ENCODE assay signal across 19 mouse cellular contexts in the genomic region with DNA sequence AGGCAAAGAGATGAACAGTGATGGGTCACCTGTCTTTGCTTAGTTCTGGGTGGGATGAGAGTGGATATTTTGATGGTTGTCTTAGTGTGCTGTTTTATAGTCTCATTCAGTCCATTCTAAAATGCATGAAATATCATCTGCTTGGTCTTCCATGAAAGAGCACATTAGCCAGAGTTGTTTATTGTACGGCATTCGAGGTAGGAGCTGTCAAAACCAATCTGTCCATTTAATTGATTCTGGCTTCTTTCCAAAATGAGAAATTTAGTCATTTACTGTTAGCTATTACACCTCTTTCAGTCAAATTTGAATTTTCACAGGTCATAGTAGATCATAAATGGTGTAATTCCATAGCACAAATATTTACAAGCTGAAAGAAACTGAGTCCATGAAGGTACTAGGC.
"Had no signal": no experiment of that assay in that cellular context is flagged by ENCODE, and none has a peak within 500 bp of the region (broad histone marks: within the 10 kb centered on the region; RNA-seq: fewer than 3 reads in every experiment).

No protein-coding gene starts in this region.

- H3K4me3 ChIP-seq: layer of hippocampus, adult 2 months; limb, embryonic 12.5 days; limb, embryonic 15.5 days; midbrain, embryonic 12.5 days; stomach, embryonic 15.5 days had no signal

- H3K9me3 ChIP-seq: limb, embryonic 12.5 days; limb, embryonic 15.5 days; stomach, embryonic 15.5 days had no signal

- H3K4me2 ChIP-seq: limb, embryonic 12.5 days; limb, embryonic 15.5 days; liver, embryonic 11.5 days; lung, embryonic 14.5 days; midbrain, embryonic 12.5 days; stomach, embryonic 15.5 days had no signal

- H3K36me3 ChIP-seq: limb, embryonic 12.5 days; limb, embryonic 15.5 days; midbrain, embryonic 12.5 days; stomach, embryonic 15.5 days had no signal

- DNase-seq: kidney, adult 9 months; kidney, postnatal 25 days; layer of hippocampus, adult 9-11 months; liver, postnatal 0 days; lung, embryonic 14.5 days; right cerebral cortex, postnatal 25 days; spleen, adult 18-20 months; thymus, postnatal 25 days had no signal

- H3K4me1 ChIP-seq: limb, embryonic 12.5 days; limb, embryonic 15.5 days; midbrain, embryonic 12.5 days; stomach, embryonic 15.5 days had no signal

- ATAC-seq: liver, postnatal 0 days; lung, postnatal 0 days; midbrain, embryonic 16.5 days had no signal

- H3K27me3 ChIP-seq: limb, embryonic 12.5 days; limb, embryonic 15.5 days; midbrain, embryonic 12.5 days; stomach, embryonic 15.5 days had no signal

- H3K27ac ChIP-seq: kidney, postnatal 0 days; layer of hippocampus, adult 2 months; limb, embryonic 12.5 days; limb, embryonic 15.5 days; liver, embryonic 14.5 days; macrophage; midbrain, embryonic 12.5 days; stomach, embryonic 15.5 days had no signal

- H3K9ac ChIP-seq: limb, embryonic 12.5 days; limb, embryonic 15.5 days; liver, embryonic 14.5 days; liver, postnatal 0 days; lung, embryonic 14.5 days; midbrain, embryonic 12.5 days; stomach, embryonic 15.5 days had no signal
